Mouse (Mus musculus) adrenal gland (tissue): ENCODE data around the gene Arrdc5.

Experiments used
- intact Hi-C: fragments of 180-260 bp; cut with DNase I; formaldehyde crosslinking; loops from one replicate; pipeline ENCODE4 v1.15.1; 2025
- long read RNA-seq, 2 experiments: library from polyadenylated mRNA; unstranded; transcript quantifications; one replicate each; pipeline ENCODE4 v2.0.0; 2020; ENCODE audit warnings: borderline replicate concordance in 1 of 2; ENCODE audit not compliant: insufficient replicate concordance in 1 of 2

Arrdc5 gene
- long read RNA-seq, experiment 1: 0 reads
- long read RNA-seq, experiment 2: 0 reads

- intact Hi-C loops: loop anchor here (5.0 kb wide), 1 partner anchor 37 kb away; no protein-coding TSS in a partner anchor
These were observed at the start of gene Arrdc5 for GRCm38 (mm10) chr17:56300186-56300585. Gene Arrdc5 (minus strand): TSS chr17:56300286.

- intact Hi-C loops: no loop called here
These were observed 48.5 kb upstream of the Arrdc5 start for GRCm38 (mm10) chr17:56348586-56348985.

- intact Hi-C loops: no loop called here
These were observed 48.0 kb upstream of the Arrdc5 start for GRCm38 (mm10) chr17:56348128-56348527.

GRCm38 (mm10) chr17:56345364-56345763 lies 45.3 kb upstream of the Arrdc5 start:
- intact Hi-C loops: no loop called here

GRCm38 (mm10) chr17:56343466-56343865 lies 43.4 kb upstream of the Arrdc5 start:
- intact Hi-C loops: no loop called here

DNA sequence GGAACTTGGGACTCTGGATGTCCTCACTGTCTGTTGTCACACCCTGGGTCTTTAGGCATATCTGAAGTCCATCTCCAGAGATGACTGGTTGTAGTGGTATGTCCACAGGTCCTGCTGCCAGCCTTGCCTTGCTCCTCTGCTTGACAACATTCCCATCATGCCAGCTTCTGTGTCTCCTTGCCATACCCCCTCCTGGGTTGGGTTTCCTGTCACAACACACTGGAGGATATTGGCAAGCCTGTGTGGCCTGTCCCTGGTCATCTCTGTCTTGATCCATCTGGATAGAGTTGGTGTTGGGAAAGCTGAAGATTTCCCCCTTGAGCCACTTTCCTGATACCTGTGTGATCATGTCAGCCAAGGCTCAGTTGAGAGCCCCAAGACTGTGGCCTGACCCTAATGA lies 40.6 kb upstream of the Arrdc5 start:
- intact Hi-C loops: no loop called here

DNA sequence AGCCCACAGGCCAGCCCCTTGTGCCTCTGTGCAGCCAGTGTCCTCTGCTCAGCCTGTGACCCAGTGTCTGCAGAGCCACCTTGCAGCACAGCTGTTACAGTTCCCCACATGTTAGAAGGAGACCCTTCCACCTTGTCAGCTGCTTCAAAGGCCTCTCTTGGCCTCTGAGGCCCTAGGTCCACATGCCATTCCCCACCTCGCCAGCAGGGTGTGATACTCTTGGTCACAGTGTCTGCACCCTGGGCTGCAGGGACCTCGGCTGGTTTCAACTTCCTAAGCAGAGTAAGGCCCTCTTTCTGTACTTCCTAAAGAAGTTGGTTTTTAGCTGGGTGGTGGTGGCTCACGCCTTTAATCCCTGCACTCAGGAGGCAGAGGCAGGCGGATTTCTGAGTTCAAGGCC lies 38.8 kb upstream of the Arrdc5 start:
- intact Hi-C loops: loop anchor here (5.0 kb wide), 1 partner anchor 37 kb away; the partner anchor contains the start of genes Arrdc5 and Uhrf1

GRCm38 (mm10) chr17:56337791-56338190 lies 37.7 kb upstream of the Arrdc5 start:
- intact Hi-C loops: loop anchor here (5.0 kb wide), 1 partner anchor 35 kb away; the partner anchor contains the start of genes Arrdc5 and Uhrf1

DNA sequence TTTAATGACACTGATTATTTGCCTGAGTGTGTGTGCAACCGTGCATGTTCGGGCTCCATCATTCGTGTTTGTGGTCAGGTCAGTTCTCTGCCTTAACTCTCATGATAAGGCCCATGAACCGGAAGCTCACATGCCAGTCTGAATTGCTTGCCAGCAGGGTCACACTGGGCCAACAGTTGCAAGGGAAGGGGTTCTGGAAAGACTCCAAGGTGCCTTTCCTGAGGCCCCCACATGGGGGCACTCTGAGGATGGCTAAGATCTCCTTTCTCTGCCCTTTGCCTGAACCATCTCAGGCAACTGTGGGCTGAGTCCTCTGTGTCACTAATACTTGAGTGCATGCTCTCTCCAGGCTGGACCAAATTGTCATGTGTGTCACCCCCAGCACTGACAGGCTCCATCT lies 37.1 kb upstream of the Arrdc5 start:
- intact Hi-C loops: loop anchor here (5.0 kb wide), 1 partner anchor 35 kb away; the partner anchor contains the start of genes Arrdc5 and Uhrf1

DNA sequence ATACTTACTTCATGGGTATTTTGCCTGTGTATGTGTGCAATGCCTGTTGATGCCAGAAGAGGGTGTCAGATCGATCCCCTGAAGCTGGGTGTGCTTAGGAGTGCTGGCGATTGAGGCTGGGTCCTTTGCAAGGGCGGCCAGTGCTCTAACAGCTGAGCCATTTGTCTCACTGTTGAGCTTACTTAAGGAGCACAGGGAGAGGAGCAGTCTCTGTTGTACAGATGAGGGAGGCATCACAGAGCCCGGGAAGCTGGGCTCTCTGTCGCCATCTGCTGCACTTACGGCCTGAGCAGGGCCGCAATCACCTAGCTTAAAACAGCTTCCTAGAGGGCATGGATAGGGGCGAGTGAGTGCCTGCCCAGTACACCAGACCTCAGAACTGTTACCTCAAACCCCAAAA lies 32.9 kb upstream of the Arrdc5 start:
- intact Hi-C loops: no loop called here

DNA sequence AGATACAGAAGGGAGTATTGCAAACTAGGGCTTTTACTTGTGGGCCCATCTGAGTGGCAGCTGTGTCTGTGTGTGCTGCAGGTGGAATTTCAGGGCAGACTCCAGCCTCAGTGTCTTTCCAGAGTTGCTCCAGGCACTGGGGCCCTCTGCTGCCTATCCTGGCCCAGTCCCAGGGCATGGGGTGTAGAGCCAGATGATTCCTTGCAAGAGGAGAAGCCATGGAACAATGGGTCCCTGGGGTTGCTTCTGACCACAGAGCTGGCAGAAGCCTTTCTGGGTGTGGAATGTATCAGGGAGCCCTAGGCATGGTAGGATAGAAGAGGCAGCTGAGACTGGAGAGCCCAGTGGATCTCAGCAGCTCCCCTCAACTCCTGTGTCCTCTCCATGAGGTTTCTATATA lies 31.2 kb upstream of the Arrdc5 start:
- intact Hi-C loops: no loop called here

DNA sequence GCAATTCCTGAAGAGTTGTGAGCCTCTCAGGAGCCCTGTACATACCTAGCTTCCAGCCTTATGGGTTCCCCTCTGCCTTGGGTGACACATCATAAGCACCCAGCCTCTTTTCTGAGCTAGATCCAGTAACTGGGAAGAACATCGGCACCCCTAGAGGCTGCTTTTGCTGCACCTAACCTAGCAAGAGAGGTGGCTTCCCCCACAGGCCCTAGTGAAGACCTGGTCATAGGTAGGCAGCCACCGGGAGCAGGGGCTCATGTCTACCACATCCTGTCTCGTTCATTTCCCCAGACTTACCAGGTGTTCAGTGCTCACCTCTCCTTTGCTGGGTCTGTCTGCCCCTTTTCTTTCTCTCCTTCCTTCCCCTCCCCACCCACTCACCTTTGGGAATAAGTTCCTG lies 30.3 kb upstream of the Arrdc5 start:
- intact Hi-C loops: no loop called here

DNA sequence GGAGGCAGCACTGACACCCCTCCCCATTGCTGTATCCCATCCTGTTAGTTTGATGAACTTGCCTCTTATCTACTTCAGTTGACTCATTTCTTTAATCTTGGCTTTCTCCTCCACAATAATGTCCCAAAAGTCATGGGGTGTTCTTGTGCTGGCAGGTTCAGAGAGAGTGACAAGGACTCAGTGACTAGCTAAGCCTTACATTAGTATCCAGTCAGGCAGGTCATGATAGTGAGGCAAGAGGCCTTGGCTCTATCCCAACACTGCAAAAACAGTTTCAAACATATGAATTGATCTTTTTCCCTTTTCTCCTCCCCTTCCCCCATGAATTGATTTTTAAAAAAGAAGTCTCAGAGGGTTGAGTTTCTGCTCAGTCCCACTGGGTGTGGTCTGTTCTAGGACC lies 29.2 kb upstream of the Arrdc5 start:
- intact Hi-C loops: no loop called here

DNA sequence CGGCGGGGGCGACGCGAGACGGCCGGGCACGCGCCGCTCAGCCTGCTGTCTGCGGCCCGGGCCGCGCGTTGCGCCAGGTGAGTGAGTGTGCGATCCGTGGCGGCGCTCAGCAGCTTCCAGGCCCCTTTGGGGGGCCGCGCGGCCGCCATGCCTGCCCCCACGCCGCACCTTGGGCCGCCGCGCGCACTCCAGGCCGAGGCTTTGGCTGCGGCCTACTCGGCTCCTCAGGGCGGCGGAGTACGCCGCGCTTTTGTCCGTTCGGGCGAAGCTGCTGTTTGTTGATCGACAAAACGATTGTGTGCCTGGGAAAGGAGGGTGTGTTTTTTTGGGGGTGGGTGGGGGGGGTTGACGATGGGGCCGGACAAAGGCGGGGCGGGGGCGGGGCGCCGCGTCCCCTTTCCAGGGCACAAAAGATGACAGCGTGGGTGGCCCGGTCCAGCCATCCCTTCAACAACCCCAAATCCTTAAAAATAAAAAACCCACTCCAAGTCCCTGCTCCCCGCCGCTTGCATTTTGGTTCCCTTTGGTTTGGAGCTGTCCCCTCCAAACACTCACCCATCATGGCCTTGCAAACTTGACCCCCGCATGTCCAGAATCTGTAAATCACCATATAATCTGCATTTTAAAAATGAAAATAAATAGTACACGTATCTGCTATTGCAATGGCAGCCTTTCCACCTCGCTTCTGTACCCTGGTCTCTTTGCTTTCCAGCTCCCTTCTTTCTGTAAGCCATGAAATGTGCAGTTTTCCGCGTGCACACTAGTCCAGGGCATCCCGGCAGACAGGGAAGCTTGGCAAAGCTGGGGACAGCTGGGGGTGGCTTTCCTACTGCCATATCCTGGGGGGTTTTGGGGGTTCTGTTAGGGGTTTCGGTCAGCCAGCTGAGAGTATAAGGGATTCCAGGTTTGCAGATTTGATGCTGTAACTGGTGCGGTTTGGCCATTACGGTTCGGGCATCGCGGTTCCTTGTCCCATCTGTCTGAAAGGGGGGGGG lies 26.4 kb upstream of the Arrdc5 start:
- intact Hi-C loops: no loop called here

GRCm38 (mm10) chr17:56325450-56326152 lies 25.5 kb upstream of the Arrdc5 start, which contains the start of gene Kdm4b:
Gene Kdm4b (plus strand): TSS chr17:56326062.
- intact Hi-C loops: no loop called here

- intact Hi-C loops: no loop called here
These were observed 24.3 kb upstream of the Arrdc5 start for GRCm38 (mm10) chr17:56324419-56324818.

DNA sequence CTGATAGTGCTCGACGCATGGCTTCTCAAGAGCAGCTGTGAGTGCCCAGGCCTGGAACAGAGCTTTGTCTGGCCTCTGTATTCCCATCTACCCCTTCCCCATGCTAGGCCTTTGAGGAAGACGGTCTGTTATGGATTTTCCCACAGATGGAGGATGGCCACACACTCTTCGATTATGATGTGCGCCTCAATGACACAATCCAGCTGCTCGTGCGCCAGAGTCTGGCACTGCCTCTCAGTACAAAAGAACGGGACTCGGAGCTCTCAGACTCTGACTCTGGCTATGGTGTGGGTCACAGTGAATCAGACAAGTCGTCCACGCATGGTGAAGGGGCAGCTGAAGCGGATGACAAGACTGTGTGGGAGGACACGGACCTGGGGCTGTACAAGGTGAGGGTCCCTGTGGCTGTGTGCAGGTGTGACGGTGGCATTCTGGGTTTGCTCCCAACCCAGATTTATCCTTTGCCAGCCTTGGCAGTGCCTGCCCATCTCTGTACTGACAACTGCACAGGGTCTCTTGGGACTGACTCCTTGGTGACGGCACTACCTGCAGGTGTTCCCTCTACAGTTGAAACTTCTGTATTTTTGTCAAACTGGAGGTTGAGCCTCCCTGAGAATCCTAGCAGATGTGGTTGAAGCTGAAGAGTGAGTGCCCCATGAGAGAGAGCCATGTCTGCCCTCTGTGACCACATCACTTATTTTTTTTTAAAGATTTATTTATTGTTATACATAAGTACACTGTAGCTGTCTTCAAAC lies 9.3 kb upstream of the Arrdc5 start:
- intact Hi-C loops: no loop called here

DNA sequence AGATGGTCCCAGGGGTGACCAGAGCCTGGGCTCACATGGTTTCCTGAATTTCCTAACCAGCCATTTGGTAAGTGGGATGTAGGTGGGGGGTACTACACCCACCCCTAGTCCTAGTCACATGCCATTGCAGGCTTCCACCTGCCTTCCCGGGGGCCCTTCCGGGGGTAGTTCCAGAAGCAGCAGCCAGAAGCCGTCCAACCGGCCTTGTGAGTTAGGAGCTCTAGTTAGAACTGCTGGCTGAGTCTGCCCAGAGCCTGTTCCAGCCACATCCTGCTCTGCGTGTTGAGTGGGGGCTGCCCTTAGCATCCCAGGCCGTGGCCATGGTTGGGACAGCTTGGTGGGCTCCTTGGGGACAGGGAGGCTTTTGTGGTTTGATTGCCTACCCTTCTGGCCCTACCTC lies 8.0 kb upstream of the Arrdc5 start:
- intact Hi-C loops: no loop called here

- intact Hi-C loops: loop anchor here (2.0 kb wide), 1 partner anchor 15 kb away; no protein-coding TSS in a partner anchor
These were observed 5.7 kb upstream of the Arrdc5 start for GRCm38 (mm10) chr17:56305826-56306225.

DNA sequence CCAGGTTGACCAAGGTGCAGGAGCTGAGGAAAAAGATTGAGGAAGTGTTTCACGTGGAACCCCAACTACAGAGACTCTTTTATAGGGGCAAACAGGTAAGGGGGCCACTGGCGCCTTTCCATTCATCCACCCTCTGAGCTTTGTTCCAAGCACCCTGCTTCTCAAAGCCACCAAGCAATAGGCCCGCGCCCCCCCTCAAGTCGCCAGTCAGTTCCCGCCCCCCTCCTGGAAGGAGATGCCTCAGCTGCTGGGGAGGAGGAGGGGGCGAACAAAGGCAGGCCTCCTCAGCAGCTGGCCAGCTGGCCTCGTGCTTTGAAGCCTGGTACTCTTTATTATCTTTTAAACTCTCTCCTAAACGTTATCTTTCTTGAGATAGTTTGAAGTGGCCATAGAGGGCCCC lies 5.1 kb upstream of the Arrdc5 start:
- intact Hi-C loops: loop anchor here (2.0 kb wide), 1 partner anchor 16 kb away; no protein-coding TSS in a partner anchor

- intact Hi-C loops: loop anchor here (2.0 to 5.0 kb wide), 2 partner anchors 16 to 33 kb away; no protein-coding TSS in a partner anchor
These were observed 4.6 kb upstream of the Arrdc5 start for GRCm38 (mm10) chr17:56304718-56305117.
